Mouse (Mus musculus) G1E (cell line): Measurements from ENCODE around the gene Pi4ka.

Experiments used
- CTCF ChIP-seq: IDR thresholded peaks from 2 replicates; pipeline ENCODE4 v1.5.1; 2012; ENCODE audit warnings: low read depth, low read length, inconsistent platforms, mixed read lengths
- GATA1 ChIP-seq: IDR thresholded peaks from 2 replicates; pipeline ENCODE4 v1.6.1; 2012; ENCODE audit warnings: borderline replicate concordance, low read length, inconsistent platforms, mixed read lengths
- POLR2AphosphoS5 ChIP-seq: IDR thresholded peaks from 2 replicates; pipeline ENCODE4 v1.6.1; 2012; ENCODE audit warnings: low read depth, low read length, inconsistent platforms; ENCODE audit not compliant: insufficient replicate concordance
- TAL1 ChIP-seq: conservative IDR thresholded peaks from 2 replicates; pipeline ENCODE4 v1.6.1; 2012; ENCODE audit warnings: low read depth, low read length, inconsistent platforms, mixed read lengths

DNA sequence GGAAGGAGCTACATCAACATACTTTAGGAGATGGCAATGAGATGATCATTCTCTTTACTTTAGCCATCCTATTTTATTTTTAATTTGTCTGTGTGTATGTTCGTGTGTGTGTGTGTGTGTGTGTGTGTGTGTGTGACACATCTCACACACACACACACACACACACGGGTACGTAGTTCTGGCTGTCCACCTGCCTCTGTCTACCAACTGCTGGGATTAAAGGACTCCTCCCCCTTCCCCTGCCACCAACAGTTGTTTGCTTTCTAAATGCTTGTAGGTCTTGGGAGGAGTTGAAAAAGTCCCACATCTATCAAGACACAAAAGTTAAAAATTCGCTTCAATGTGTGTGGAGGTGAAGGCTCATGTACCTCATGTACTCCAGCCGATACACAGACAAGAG, 81.4 kb downstream of the Pi4ka start:
- TF ChIP-seq CTCF (no peak), POLR2AphosphoS5 (no peak), GATA1 (no peak), TAL1 (no peak)
